Mouse (Mus musculus) urinary bladder, postnatal 0 days (tissue): ENCODE data around the gene 9930104L06Rik. TPM values are rescaled to one million over a fixed set of nuclear protein-coding genes. Genes with fewer than 3 reads are reported as not detected.

Source experiments
- polyA plus RNA-seq: library from polyadenylated mRNA; unstranded; fragments of >200 nt; fragmentation: Nextera tagmentation; extraction: Ambion mirVana; gene quantifications from 2 replicates; pipeline ENCODE4 v1.2.1, GENCODE M21; 2015

The 9930104L06Rik gene
- 7.6 and 7.9 TPM in 2 replicates for polyA plus RNA-seq

GRCm38 (mm10) chr4:124936613-124937471 is at the start of gene 9930104L06Rik:
TSS of gene 9930104L06Rik (plus strand) at chr4:124937048.

GRCm38 (mm10) chr4:124939211-124939610 is 2.4 kb downstream of the 9930104L06Rik start, which contains the start of gene Cdca8:
TSS of gene Cdca8 (minus strand) at chr4:124939311.

GRCm38 (mm10) chr4:124985671-124986602 is 49.1 kb downstream of the 9930104L06Rik start, which contains the start of gene Rspo1:
TSS of gene Rspo1 (plus strand) at chr4:124986430.

Other genes with a start within 250 kb of the 9930104L06Rik start
- 47.4 and 55.6 TPM in 2 replicates for gene Utp11, start 243.4 kb upstream of the 9930104L06Rik start, polyA plus RNA-seq
- 12.1 and 14.2 TPM in 2 replicates for gene Fhl3, start 236.3 kb upstream of the 9930104L06Rik start, polyA plus RNA-seq
- gene Sf3a3, start 222.3 kb upstream of the 9930104L06Rik start, polyA plus RNA-seq, result 65.8 and 73.5 TPM in 2 replicates
- 9.1 and 12.3 TPM in 2 replicates for gene Inpp5b, start 195.2 kb upstream of the 9930104L06Rik start, polyA plus RNA-seq
- 10.1 and 11.6 TPM in 2 replicates for gene Mtf1, start 134.9 kb upstream of the 9930104L06Rik start, polyA plus RNA-seq
- 23.5 and 27.8 TPM in 2 replicates for gene Yrdc, start 86.4 kb upstream of the 9930104L06Rik start, polyA plus RNA-seq
- gene 1110065P20Rik, start 85.9 kb upstream of the 9930104L06Rik start, polyA plus RNA-seq, result 66.9 and 78.5 TPM in 2 replicates
- 0.06 and 0.17 TPM in 2 replicates for gene Maneal, start 74.9 kb upstream of the 9930104L06Rik start, polyA plus RNA-seq
- not detected in 2 replicates for gene Epha10, start 56.1 kb upstream of the 9930104L06Rik start, polyA plus RNA-seq
- gene Cdca8, start 2.3 kb downstream of the 9930104L06Rik start, polyA plus RNA-seq, result 19.8 and 29.5 TPM in 2 replicates
- 10.9 and 11.9 TPM in 2 replicates for gene Rspo1, start 49.4 kb downstream of the 9930104L06Rik start, polyA plus RNA-seq
- gene Gnl2, start 79.5 kb downstream of the 9930104L06Rik start, polyA plus RNA-seq, result 45.0 and 46.7 TPM in 2 replicates
- 0.07 TPM in 1 of 2 replicates, not detected in the other for gene Dnali1, start 128.7 kb downstream of the 9930104L06Rik start, polyA plus RNA-seq
- gene Snip1, start 129.6 kb downstream of the 9930104L06Rik start, polyA plus RNA-seq, result 12.5 and 14.9 TPM in 2 replicates
- gene Meaf6, start 148.1 kb downstream of the 9930104L06Rik start, polyA plus RNA-seq, result 23.1 and 28.3 TPM in 2 replicates
- 1.6 and 1.7 TPM in 2 replicates for gene Zc3h12a, start 190.8 kb downstream of the 9930104L06Rik start, polyA plus RNA-seq